Mouse (Mus musculus) 3134 (cell line): ENCODE data around the gene Dlgap1.

ENCODE experiments used
- DNase-seq: peaks from one replicate; pipeline ENCODE4 v3.0.0-alpha.2; 2011; ENCODE audit warnings: low spot score; ENCODE audit not compliant: insufficient read length; ENCODE audit errors: extremely low read depth

The Dlgap1 gene

GRCm38 (mm10) chr17:70850996-70851991, 882.4 kb downstream of the Dlgap1 start:
- peak; percentile 92 for DNase-seq

GRCm38 (mm10) chr17:70852011-70852685, 883.3 kb downstream of the Dlgap1 start:
- DNase-seq: no peak

- DNase-seq: peak; percentile 97
Measured at GRCm38 (mm10) chr17:70852686-70853386, 884.0 kb downstream of the Dlgap1 start.

DNA sequence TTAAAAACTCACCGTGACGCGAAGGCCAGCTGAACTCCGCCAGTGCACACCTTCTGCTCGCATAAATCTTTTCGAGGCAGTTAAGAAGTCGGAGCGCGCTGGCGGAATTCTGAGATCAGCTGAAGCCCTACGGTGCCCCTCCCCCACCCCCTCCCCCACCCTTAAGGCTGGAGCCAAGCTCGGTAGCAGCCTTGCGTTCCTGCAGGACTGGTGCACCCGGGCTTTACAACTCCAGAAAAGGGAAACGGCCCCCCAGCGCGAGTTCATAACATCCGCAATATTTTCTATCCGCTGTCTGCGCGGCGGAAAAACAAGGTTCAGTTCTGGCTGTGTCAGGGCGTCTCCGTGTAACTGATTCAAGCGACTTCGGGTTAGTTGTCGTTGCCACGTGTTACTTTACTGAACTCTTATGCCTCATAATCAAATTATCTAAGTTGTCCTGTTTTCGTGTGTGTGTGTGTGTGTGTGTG, 884.6 kb downstream of the Dlgap1 start, which contains the start of gene Tgif1:
TSS of gene Tgif1 (minus strand) at position 111 of the 470 bp plus-strand sequence.
- DNase-seq: peak; percentile 66

DNA sequence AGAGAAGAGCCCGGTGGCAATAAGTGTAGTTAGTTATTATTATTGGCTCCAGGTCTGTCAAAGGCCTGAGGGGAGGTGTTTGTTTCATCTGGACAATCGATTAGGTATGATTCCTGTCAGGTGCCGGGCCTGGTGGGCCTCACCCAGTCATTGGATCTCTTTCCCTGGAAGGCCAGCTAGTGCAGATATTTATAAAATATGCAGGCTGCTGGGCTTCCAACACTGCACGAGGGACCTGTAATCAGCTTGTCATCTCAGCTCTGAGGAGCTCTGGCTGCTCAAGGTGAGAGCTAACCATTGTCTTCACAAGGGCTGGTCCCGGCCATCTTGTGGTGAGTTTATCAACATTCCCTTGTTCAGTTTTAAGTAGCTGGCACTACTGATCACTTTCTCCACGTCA, 885.1 kb downstream of the Dlgap1 start:
- no peak for DNase-seq

GRCm38 (mm10) chr17:70856871-70857415, 888.1 kb downstream of the Dlgap1 start:
- no peak for DNase-seq

GRCm38 (mm10) chr17:70858814-70859213, 889.9 kb downstream of the Dlgap1 start:
- DNase-seq: no peak

- DNase-seq: no peak
Measured at GRCm38 (mm10) chr17:70864117-70864516, 895.2 kb downstream of the Dlgap1 start.

- no peak for DNase-seq
Measured at GRCm38 (mm10) chr17:70864645-70865044, 895.8 kb downstream of the Dlgap1 start.

GRCm38 (mm10) chr17:70865060-70865604, 896.3 kb downstream of the Dlgap1 start:
- DNase-seq: no peak

DNA sequence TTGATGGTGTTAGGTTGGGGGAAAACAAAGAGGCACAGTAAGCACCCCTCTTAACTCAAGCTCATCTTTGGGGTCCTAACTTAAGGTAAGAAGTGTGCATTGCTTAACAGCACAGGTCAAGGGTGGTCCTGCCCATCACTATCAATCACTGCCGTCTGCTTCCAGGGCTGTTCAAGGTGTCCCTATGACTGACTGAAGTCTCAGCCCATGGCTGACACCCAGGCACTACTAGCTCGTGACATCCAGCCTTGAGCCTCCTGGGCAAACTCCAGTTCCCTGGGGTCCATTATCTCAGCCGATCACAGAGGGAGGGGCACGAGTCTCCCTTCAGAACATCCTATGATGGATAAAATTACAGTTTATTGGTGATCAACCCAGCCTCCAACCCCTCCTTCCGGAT, 897.2 kb downstream of the Dlgap1 start:
- DNase-seq: no peak

GRCm38 (mm10) chr17:70866538-70867114, 897.8 kb downstream of the Dlgap1 start:
- DNase-seq: no peak

- DNase-seq: no peak
Measured at GRCm38 (mm10) chr17:70868577-70869229, 899.8 kb downstream of the Dlgap1 start.

DNA sequence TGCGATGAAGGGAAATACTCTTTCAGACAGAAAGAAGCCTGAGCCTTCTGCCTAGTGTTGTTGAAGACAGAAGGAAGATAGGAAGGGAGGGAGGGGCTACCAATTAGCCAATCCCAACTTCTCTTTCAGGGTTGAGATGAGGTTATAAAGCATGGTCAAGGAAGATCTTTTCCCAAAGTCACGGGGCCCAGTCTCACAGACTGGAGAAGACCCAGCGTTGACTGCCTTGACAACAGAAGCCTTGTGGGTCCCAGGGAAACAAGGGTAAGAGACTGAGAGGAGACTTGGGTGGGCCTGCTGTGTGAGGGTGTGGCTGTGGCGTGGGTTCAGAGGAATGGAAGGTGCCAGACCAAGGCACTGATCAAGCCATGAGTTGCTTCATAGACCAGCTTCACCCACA, 901.7 kb downstream of the Dlgap1 start:
- no peak for DNase-seq
